Mouse (Mus musculus): ENCODE results near the gene St13. TPM values are rescaled to one million over a fixed set of nuclear protein-coding genes. Genes with fewer than 3 reads are reported as not detected.

St13 gene
- polyA plus RNA-seq, 1 experiment from 2014 or later = 192 TPM

DNA sequence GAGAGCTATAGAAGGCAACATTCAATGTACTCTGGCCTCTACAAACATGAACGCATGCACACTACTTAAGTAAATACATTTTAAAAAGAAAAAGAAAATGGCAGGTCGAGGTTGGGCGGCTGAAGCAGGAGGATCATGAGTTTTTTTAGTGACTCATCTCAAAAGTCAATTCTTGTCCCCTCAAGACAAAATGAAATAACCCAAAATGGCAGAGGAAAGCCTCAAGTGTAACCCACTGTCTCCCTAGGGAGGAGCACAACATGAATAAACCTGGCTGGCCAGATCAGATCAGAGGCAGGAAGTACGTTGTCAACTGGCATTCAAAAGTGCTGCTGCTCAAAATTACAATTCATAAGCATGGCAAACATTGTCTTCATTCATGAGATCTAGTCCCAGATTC lies 67.4 kb downstream of the St13 start:
- no peaks in the 10 kb centered on the region for H3K27me3 ChIP-seq (ENCODE audit: insufficient read depth, low read length)
- no peak overlapping the region for H3K9ac ChIP-seq (replicated peaks; ENCODE audit: low read length)
- H3K9me3 ChIP-seq (ENCODE audit: low read length) = no peaks in the 10 kb centered on the region
- ATAC-seq (ENCODE audit: low FRiP score, low TSS enrichment) = no peak
- H3K36me3 ChIP-seq (ENCODE audit: insufficient read depth, low read length) = peaks cover 47% of the 10 kb centered on the region
- H3K27ac ChIP-seq (ENCODE audit: low read length) = no peak overlapping the region
- no peak overlapping the region for H3K4me3 ChIP-seq (ENCODE audit: low read length)
- WGBS = 94% methylated on average over 4 of the region's 4 CpGs
- no peak overlapping the region for H3K4me2 ChIP-seq (replicated peaks; ENCODE audit: low read depth, low read length)
- H3K4me1 ChIP-seq (ENCODE audit: insufficient read depth, low read length) = peaks cover 6% of the 10 kb centered on the region

DNA sequence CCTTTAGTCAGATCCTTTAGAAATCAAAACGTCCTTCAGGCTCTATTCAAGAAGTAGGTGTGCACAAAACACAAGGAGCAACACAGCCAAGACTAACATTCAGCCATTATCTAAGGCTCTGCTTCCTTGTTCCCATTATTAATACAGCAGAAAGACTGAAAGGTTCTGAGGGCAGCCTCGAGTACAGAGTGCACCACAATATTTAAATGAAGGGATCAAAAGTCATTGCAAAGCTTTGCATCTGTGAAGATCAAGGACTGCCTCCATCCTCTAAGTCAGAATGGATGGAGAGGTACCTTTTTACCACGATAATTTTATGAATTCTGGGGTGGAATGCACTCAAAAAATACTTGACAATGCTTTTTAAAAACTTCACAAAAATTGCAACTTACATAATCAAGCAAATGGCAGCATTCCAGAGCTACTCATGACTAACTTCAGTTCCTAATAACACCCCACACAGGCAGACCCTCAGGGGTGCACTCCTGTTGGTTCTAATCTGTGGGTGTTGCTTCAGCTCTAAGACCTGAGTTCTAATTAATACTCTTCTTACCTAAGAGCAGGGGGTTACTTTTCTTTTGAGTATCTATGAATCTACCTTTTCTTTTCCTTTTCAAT lies 69.0 kb downstream of the St13 start:
- Histone ChIP-seq H3K4me1 (ENCODE audit: insufficient read depth, low read length) (peaks cover 6% of the 10 kb centered on the region), H3K9me3 (ENCODE audit: low read length) (no peaks in the 10 kb centered on the region), H3K27ac (ENCODE audit: low read length) (no peak overlapping the region), H3K4me3 (ENCODE audit: low read length) (no peak overlapping the region), H3K4me2 (replicated peaks; ENCODE audit: low read depth, low read length) (no peak overlapping the region), H3K27me3 (ENCODE audit: insufficient read depth, low read length) (no peaks in the 10 kb centered on the region), H3K36me3 (ENCODE audit: insufficient read depth, low read length) (peaks cover 48% of the 10 kb centered on the region), H3K9ac (replicated peaks; ENCODE audit: low read length) (no peak overlapping the region)
- WGBS = 65% methylated on average over 3 of the region's 3 CpGs
- no peak for ATAC-seq (ENCODE audit: low FRiP score, low TSS enrichment)

DNA sequence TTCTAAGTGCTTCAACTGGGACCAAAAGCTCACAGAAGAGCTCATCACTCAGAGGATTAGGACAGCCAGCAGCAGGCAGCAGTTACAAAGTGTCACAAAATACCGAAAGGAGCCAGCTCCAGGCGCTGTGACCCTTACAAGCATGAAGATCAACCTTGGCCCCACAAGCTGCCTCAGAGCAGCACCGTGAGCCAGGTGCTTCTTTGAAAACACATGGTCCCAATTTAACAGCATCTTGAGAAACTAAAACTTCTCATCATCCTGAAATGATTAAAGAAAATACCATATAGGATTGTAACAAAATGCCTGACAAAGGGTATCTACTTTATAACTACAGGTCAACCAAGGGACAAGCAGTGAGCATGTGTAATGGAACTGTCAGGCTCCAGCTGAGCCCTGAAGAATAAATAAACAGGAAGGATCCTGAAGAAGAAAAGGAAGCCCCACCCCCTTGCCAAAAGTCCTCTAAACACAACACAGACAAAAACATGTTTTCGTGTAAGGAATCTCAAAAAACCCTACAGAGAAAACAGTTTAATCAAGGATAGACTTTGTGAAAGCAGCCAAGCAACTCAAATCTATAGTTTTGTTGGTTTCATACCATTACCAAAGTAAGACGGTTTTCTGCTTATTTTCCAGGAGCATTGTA lies 70.0 kb downstream of the St13 start:
- Histone ChIP-seq H3K27me3 (ENCODE audit: insufficient read depth, low read length) (no peaks in the 10 kb centered on the region), H3K9ac (replicated peaks; ENCODE audit: low read length) (no peak overlapping the region), H3K36me3 (ENCODE audit: insufficient read depth, low read length) (peaks cover 50% of the 10 kb centered on the region), H3K4me3 (ENCODE audit: low read length) (no peak overlapping the region), H3K4me1 (ENCODE audit: insufficient read depth, low read length) (peaks cover 6% of the 10 kb centered on the region), H3K4me2 (replicated peaks; ENCODE audit: low read depth, low read length) (no peak overlapping the region), H3K27ac (ENCODE audit: low read length) (peak overlapping the region; percentile 21; the same call in 1 of the 2 replicates), H3K9me3 (ENCODE audit: low read length) (no peaks in the 10 kb centered on the region)
- no peak for ATAC-seq (ENCODE audit: low FRiP score, low TSS enrichment)
- 29% methylated on average over 5 of the region's 5 CpGs for WGBS

DNA sequence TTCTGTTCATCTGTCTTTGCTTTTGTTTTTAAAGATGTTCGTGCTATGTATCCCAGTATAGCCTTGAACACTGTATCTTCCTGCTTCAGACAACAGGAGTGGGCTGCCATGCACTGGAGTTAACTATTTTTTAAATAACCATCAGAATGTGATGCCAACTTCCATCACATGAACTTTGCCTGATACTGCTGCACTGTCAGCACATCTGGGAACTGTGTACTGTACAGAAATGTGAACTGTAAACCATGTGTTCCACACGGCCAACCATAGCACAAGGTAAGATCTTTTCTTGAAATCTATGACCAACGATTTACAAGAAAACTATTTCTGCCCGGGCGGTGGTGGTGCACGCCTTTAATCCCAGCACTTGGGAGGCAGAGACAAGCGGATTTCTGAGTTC lies 72.4 kb downstream of the St13 start:
- peaks cover 45% of the 10 kb centered on the region for H3K36me3 ChIP-seq (ENCODE audit: insufficient read depth, low read length)

DNA sequence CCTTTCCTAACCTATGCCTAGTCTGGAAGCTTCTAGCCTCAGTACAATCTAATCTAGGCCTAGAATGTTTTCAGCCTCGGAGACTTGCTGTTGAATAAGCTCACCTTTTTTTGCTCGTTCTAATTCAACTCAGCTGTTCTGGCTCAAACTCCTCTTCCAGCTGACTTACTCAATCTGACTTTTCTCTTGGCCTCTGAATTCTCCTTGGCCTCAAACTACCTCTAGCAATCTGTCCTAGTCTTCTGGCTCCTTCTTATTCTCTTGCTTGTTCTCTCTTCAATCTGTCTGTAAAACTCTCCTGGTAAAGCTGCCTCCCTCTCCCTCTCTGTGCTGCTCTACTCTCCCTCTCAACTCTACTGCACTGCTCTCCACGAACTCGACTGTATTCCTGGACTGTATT lies 74.9 kb downstream of the St13 start:
- Histone ChIP-seq H3K4me3 (ENCODE audit: low read length) (no peak overlapping the region), H3K36me3 (ENCODE audit: insufficient read depth, low read length) (peaks cover 65% of the 10 kb centered on the region), H3K27me3 (ENCODE audit: insufficient read depth, low read length) (no peaks in the 10 kb centered on the region), H3K4me1 (ENCODE audit: insufficient read depth, low read length) (peaks cover 5% of the 10 kb centered on the region), H3K9ac (replicated peaks; ENCODE audit: low read length) (no peak overlapping the region), H3K27ac (ENCODE audit: low read length) (no peak overlapping the region), H3K4me2 (replicated peaks; ENCODE audit: low read depth, low read length) (no peak overlapping the region), H3K9me3 (ENCODE audit: low read length) (no peaks in the 10 kb centered on the region)
- 73% methylated on average over 4 of the region's 4 CpGs for WGBS
- no peak for ATAC-seq (ENCODE audit: low FRiP score, low TSS enrichment)

More for the DNA sequence above, 72.4 kb downstream of the St13 start:
- Histone ChIP-seq H3K9me3 (ENCODE audit: low read length) (no peaks in the 10 kb centered on the region), H3K27ac (ENCODE audit: low read length) (no peak overlapping the region), H3K4me2 (replicated peaks; ENCODE audit: low read depth, low read length) (no peak overlapping the region), H3K9ac (replicated peaks; ENCODE audit: low read length) (no peak overlapping the region), H3K4me1 (ENCODE audit: insufficient read depth, low read length) (peaks cover 6% of the 10 kb centered on the region), H3K27me3 (ENCODE audit: insufficient read depth, low read length) (no peaks in the 10 kb centered on the region), H3K4me3 (ENCODE audit: low read length) (no peak overlapping the region)
- no peak for ATAC-seq (ENCODE audit: low FRiP score, low TSS enrichment)
- WGBS = 88% methylated on average over 7 of the region's 7 CpGs

DNA sequence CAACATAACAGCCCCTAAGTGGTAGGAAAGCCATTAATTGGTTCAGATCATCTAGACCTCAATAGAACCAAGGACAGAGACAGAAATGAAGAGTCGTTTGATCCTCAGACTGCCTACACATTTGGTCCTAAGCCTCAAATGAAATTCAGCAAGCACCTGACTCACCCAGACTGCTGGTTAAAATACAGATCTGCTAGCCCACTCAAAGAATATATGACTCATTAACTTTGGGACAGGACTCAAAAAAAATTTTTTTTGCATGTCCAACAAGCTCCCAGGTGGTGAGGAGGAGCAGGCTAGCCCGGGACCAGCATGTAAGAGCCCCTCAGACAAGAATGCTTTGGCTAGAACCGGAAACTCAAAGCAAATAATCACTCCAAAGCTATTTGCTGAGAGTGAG lies 79.7 kb downstream of the St13 start:
- ATAC-seq (ENCODE audit: low FRiP score, low TSS enrichment) = no peak
- Histone ChIP-seq H3K27ac (ENCODE audit: low read length) (no peak overlapping the region), H3K4me2 (replicated peaks; ENCODE audit: low read depth, low read length) (no peak overlapping the region), H3K36me3 (ENCODE audit: insufficient read depth, low read length) (peaks cover 59% of the 10 kb centered on the region), H3K9ac (replicated peaks; ENCODE audit: low read length) (no peak overlapping the region), H3K4me3 (ENCODE audit: low read length) (no peak overlapping the region), H3K4me1 (ENCODE audit: insufficient read depth, low read length) (no peaks in the 10 kb centered on the region), H3K9me3 (ENCODE audit: low read length) (peaks cover 3% of the 10 kb centered on the region; the same call in 1 of the 2 replicates), H3K27me3 (ENCODE audit: insufficient read depth, low read length) (no peaks in the 10 kb centered on the region)
- 98% methylated on average over 3 of the region's 3 CpGs for WGBS

DNA sequence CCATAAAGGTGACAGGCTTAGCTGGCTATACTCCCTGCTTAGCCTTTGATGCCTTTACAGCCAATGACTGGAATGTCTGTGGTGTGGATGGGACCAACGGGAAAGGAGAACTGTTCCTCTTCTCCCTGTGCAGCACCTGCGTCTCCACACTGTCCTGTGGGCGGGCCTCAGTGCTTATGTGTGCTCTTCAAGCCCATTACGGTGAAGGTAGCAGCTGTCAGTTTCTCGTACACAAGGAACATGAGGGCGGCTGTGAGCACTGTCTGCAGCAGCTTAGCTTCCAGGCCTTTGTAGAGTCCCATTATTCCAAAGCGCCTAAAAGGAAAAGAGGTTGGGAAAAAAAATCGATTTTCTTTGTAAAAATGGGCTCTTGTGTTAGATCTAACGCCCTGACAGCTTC lies 80.4 kb downstream of the St13 start:
- no peak for ATAC-seq (ENCODE audit: low FRiP score, low TSS enrichment)
- Histone ChIP-seq H3K9ac (replicated peaks; ENCODE audit: low read length) (no peak overlapping the region), H3K27ac (ENCODE audit: low read length) (no peak overlapping the region), H3K27me3 (ENCODE audit: insufficient read depth, low read length) (no peaks in the 10 kb centered on the region), H3K4me1 (ENCODE audit: insufficient read depth, low read length) (no peaks in the 10 kb centered on the region), H3K4me2 (replicated peaks; ENCODE audit: low read depth, low read length) (no peak overlapping the region), H3K36me3 (ENCODE audit: insufficient read depth, low read length) (peaks cover 59% of the 10 kb centered on the region), H3K9me3 (ENCODE audit: low read length) (peaks cover 3% of the 10 kb centered on the region; the same call in 1 of the 2 replicates), H3K4me3 (ENCODE audit: low read length) (no peak overlapping the region)
- WGBS = 93% methylated on average over 9 of the region's 9 CpGs

DNA sequence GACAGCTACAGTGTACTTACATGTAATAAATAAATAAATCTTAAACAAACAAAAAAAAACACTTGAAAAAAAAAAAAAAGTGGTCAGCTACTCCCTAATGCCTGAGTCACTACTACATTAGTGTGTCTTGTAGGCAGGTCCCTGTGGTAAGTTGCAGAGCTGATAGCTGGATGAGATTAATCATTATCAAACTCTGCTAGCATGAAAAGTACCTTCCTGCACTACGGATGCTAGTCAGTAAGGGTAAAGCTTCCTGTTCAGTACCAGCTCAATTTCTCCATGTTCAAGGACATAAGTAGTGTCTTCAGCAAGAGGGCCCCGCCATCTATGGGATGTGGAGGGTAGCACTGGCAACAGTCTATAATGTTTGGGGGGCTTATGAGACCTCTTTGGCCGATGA lies 85.9 kb downstream of the St13 start:
- H3K4me3 ChIP-seq (ENCODE audit: low read length) = no peak overlapping the region
- ATAC-seq (ENCODE audit: low FRiP score, low TSS enrichment) = no peak
- H3K27ac ChIP-seq (ENCODE audit: low read length) = no peak overlapping the region
- no peaks in the 10 kb centered on the region for H3K27me3 ChIP-seq (ENCODE audit: insufficient read depth, low read length)
- WGBS = 83% methylated on average over 3 of the region's 3 CpGs
- H3K4me2 ChIP-seq (replicated peaks; ENCODE audit: low read depth, low read length) = no peak overlapping the region
- peaks cover 3% of the 10 kb centered on the region; the same call in 1 of the 2 replicates for H3K9me3 ChIP-seq (ENCODE audit: low read length)
- no peaks in the 10 kb centered on the region for H3K4me1 ChIP-seq (ENCODE audit: insufficient read depth, low read length)
- peaks cover 20% of the 10 kb centered on the region for H3K36me3 ChIP-seq (ENCODE audit: insufficient read depth, low read length)
- H3K9ac ChIP-seq (replicated peaks; ENCODE audit: low read length) = no peak overlapping the region

Measured in kidney, embryonic 16.5 days (tissue).